Mouse (Mus musculus) thymus, postnatal 36 days (tissue): ENCODE measurements around the gene Abhd16a.

ENCODE experiments used
- DNase-seq, 2 experiments: peaks; one replicate each; pipeline ENCODE4 v3.0.0; 2022; ENCODE audit warnings: mixed read lengths in 2 of 2

Gene Abhd16a

DNA sequence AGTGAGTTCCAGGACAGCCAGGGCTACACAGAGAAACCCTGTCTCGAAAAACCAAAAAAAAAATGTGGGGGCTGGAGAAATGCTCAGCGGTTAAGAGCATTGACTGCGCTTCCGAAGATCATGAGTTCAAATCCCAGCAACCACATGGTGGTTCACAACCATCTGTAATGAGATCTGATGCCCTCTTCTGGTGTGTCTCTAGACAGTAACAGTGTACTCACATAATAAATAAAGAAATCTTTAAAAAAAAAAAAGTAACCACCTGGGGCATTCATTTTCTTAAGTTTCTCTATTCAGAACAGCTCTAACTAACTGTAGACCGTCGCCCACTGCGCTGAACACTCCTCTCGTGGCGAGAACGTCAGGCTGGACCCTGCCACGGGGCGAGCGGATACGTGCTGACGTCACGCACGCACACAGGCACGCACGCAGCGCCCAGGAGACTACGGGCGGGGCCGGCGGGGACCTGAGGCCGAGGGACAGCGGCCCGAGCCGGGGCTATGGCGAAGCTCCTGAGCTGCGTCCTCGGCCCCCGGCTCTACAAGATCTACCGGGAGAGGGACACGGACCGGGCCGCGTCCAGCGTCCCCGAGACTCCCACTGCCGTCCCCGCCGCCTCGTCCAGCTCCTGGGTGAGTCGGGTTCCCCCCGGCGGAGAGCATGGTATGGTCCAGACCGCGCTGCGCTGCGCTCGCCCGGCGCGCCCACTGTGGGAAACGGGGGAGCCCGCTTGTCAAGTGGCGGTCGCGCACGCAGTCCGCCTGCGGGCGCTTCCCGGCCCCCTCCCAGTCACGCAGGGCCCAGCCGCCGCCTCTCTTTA, at the start of gene Abhd16a:
Gene Abhd16a (plus strand): TSS at position 439 of the 820 bp plus-strand sequence.
- DNase-seq: peak; percentile 93 to 96

DNA sequence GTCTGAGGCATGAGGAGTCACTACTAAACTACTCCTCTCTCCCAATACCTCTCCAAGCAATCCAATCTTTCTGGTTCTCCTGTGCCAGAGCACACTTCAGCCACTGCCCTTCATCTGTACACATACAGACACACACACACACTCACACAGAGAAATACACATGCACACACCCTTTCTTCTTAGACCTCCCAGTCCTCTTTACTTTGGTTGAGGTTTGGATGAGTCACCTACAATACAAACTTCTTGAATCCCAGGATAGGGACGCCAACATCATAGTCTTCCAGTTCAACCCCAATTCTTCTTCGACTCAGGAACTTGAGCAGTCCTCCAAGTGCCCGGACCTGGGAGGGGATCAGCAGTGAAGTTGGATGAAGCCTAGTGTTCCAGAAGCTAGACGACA, 45.3 kb upstream of the Abhd16a start:
- DNase-seq: no peak

DNA sequence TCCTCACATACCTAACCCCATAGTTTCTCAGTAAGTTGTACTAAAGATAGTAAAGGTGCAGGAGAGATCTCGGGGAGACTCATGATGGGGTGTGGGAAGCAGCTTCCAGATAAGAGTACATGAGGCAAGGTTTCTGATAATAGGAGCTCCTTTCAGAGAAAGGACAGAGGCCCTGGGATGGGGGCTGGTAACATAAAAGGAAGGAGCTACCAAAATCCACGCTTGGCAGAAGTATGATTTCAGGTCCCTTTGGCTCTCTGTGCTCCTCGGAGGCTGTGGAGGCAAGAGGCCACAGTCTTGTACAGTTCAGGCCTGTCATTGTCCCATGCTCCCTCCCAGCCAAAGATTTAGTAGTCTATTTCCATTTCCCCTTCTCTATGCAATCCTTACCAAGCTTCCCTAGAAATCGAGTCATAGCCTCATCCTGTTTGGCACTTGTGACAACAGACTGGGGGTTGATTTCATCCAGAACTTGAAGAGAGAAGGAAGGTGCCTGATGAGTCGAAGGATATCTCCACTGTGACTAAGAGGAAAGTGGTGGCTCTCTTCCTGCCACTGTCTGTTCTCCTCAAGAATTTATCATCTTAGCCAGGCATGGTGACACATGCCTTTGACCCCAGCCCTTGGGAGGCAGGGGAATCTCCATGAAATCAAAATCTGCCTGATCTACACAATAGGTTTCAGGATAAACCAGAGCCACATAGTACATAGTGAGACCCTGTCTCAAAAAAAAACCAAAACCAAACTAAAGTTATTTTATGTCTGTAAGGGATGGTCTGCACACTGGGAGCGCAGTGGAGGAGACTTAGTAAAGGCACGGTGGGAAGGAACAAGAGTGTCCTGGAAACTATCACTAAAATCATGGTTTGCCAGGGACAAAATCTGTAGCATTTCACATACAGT, 43.9 kb upstream of the Abhd16a start:
- DNase-seq: no peak

DNA sequence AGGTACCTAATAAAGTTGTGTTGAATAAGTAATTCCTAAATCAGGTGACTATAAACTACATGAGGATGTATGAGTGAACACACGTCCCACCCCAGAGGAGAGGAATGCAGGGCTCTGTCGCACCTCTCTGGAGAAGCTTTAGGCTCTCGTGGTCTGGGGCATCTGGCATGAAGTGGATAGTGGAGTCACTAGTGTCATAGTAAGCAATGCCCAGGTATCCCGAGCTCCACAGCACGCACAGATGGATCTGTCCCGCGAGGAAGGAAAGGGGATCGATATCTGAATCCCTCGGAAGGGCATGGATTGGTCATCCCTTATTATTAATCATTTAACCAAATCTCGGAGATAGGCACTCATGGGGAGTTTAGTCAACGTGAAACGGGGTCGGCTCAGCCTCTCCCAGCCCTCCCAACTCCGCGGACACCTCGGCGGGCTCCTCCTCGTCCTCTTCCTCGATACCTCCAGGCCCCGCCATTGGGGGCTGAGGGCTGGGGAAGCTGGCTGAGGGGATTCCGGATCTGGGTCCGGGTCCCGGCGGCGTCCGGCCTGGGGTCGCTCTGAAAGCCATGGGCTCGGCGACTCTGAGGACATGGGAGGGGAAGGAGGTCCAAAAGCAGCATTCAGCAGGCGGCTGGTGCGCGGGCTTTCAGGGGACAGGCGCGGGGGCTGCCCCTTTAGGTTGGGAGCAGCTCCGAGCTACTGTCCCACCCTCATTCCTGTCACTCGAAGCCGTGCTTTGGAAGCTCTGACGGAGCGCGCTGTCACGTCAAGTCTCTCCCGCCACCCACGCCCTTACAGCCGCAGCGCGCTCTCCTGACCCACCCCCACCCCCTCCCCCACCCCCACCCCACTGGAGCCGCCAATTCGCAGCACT, 43.0 kb upstream of the Abhd16a start:
- DNase-seq: no peak

DNA sequence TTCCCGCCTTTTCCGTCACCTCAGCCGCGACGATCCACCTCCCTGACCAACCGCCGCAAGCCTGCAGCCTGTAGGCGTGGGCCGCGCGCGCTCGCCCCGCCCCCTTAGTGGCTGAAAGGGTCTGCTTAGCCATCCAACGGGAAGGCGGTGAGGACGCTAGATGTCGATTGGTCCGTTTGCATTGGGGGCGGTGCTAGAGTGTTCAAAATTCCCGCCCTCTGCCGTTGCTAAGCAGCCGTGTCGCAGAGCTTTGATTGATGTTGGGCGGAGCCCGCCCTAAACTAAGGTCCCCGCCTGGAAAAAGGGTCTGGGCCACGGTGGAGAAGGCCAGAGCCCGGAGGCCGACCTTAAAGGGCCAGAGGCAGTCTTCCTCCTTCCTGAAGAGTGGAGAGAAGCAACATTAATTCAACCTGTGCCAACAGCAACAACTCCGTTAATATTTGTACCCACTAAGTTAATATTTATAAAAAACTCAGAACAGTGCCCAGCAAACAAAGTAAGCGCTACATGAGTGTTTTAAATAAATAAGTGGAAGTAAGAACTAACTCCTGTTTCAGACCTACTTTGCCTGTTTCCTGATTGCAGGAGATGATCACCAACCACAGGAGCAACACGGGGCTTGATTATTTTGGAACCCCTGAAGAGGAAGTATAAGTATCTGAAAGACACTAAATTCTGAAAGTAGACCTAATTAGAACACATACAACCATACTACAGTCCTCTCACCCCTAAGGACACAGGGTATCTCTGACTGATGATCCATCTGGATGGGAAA, 42.2 kb upstream of the Abhd16a start, which contains the start of gene Msh5:
Gene Msh5 (minus strand): TSS at position 65 of the 775 bp plus-strand sequence.
- peak; percentile 97 to 98 for DNase-seq

DNA sequence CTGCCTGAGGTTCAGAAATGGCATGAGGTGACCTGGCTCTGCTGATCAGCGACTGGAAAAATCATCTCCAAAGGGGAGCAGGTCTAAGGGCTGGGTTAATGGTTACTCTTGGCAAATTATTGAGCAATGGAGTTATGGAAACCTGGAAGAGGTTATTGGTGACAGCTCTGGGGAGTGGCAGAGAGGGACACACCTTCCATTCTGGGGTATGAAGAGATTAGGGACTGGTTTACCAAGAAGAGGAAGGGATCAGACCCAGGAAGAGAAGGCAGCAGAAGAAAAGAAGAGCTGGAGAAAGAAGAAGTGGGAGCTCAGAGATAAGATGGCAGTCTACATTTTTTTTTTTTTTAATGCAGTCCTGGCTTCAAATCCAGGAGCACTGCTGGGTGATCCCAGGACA, 41.4 kb upstream of the Abhd16a start:
- no peak for DNase-seq

DNA sequence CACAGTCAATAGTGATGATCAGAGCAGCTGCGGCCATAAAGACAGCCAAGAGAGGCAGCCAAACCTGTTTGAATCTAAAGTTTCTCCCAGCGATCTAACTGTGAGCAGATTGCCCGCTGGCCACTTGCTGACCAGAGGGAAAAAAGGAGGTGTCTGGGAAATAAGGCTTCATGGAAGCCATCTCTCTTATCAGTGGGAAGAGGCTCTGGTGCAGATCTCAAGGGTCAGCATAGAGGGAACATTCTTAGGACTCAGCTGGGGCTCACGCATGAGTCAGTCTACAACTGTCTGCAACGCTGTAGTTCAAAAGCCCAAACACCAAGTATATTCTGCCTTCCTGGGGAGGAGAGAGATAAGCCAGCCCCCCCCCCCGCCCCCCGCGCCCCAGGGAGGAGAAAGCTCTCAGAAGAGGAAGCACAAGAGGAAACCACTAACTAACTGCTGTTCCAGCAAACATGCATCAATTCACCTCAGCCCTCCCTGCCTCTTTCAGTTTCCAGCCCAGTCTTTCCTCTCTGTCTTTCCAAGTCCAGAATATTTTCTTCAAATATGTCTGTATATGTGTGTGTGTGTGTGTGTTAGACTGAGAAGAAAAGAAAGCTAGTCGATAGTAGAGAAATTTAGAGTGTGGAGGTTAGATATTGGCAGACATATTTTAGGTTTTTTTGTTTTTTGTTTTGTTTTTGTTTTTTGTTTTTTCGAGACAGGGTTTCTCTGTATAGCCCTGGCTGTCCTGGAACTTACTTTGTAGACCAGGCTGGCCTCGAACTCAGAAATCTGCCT, 40.7 kb upstream of the Abhd16a start:
- DNase-seq: peak; percentile 30 to 55

DNA sequence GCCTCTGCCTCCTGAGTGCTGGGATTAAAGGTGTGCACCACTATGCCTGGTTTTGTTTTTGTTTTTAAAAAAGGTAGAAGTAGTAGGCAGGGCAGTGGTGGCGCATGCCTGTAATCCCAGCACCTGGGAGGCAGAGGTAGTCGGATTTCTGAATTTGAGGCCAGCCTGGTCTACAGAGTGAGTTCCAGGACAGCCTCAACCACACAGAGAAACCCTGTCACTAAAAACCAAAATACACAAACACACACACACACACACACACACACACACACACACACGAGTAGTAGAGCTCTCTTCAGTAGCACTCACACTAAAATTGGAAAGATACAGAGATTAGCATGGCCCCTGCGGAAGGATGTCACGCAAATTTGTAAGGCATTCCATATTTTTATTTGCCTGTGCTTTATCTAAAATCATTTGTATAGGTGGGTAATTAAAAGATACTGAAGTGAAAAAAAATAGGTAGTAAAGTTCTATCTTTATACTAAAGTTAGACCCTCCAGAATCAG, 40.1 kb upstream of the Abhd16a start:
- no peak for DNase-seq

DNA sequence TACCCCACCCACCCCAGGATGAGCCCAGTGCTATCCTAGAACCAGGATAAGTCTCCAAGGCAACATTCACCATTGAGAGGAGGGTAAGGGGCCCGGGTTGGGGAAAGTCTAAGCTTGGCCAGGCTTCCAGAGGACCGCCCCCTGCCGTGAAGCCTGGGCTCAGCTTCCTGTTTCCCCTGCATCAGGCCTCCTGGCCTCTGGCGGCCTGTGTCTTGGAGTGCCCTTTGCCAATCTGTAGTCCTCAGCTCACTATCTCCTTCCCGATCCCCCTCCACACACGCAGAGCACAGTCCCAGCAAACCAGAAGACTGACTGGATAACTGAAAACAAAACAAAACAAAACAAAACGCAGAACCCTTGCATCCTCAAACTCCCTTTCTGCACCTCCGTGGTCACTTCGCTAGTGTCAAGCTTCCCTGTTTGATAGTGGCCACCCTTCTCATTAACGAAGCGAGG, 39.5 kb upstream of the Abhd16a start, which contains the start of gene Clic1:
Gene Clic1 (plus strand): TSS at position 406 of the 456 bp plus-strand sequence.
- DNase-seq: peak; percentile 67 to 78

DNA sequence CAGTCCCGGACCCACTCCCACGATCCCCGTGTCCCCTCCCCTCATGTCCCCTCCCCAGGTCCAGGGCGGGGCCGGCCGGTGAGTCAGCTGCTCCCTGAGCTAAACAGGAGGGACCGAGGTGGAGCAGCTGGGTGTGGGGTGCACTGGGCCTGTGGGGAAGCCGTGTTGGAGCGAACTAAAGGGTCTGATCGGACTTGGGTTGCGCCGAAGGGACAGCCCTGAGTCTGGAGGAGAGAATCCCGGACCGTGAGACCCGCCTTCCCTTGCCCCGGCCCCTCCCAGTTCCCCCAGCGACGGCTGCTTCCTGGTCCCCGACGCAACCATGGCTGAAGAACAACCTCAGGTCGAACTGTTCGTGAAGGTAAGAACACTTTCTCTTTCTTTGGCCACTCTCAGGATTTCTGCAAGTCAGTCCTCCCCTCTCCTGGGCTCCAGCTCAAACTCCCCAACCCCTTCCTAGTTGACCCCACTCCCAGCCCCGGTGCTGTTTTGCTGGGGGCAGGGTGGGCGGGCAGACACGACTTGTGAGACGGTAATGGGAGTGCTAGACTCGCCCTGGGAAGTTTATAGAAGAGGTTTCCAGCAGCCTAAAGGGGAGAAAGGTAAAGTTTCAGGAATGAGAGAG, 38.8 kb upstream of the Abhd16a start:
- peak; percentile 85 to 86 for DNase-seq

DNA sequence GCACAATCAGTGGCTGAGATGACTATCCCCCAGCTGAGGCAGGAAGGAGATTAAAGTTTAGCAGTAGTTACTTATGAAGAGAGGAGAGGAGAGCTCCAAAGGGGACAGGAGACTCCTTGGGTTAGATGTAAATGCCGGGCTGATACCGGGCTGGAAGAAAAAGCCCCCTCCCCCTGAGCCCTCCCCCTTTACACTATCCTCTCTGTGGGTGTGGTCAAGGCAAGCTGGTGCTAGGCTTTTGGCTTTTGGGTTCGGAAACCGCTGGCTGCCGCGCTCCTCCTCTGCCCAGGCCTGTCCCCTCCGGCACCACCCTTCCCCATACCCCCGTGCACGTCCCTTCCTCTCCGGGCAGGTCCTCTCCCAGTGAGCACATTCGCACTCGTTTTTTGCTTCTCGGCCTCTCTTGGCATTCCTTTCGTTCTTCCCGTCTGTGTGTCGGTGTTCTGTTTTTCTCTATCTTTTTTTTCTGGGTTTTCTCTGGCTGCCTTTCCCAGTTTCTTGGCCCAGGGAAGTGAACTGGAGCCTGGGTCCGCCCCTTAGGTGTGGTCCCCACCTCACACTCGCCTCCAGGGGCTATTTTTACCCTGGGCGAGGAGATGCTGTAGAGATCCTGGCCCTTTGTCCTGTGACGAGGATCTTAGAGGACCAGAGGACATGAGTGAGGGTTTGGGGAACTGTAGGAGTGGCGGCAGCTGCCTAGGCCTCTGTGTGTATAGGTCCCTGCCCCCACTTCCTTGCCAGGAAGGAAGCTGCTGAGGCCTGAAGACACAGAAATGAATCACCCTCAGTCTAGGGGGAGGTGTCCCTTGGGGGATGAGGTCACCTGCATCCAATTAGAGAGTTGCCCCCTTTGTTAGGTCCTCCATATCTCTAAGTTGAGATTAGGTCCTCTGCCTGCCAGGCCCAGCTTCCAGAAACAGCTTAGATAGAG, 37.6 kb upstream of the Abhd16a start:
- peak; percentile 67 to 82 for DNase-seq

DNA sequence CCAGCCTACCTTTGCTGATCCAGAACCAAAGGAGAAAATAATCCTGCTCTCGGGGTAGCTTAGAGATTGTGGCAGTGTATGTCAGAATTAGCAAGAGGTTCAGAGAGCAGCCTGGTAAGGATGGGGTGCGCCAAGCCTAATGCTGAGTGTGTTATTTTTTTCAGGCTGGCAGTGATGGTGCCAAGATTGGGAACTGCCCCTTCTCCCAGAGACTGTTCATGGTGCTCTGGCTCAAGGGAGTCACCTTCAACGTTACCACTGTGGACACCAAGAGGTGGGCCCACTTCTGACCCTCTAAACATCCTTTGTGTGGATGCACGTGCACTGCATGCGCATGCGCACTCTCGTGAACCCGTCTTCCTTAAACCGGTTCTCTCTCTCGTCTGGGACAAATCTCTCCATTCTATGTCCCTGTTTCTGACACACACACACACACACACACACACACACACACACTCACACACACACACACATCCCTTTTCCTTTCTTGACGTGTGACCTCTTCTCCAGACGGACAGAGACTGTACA, 36.7 kb upstream of the Abhd16a start:
- DNase-seq: no peak

DNA sequence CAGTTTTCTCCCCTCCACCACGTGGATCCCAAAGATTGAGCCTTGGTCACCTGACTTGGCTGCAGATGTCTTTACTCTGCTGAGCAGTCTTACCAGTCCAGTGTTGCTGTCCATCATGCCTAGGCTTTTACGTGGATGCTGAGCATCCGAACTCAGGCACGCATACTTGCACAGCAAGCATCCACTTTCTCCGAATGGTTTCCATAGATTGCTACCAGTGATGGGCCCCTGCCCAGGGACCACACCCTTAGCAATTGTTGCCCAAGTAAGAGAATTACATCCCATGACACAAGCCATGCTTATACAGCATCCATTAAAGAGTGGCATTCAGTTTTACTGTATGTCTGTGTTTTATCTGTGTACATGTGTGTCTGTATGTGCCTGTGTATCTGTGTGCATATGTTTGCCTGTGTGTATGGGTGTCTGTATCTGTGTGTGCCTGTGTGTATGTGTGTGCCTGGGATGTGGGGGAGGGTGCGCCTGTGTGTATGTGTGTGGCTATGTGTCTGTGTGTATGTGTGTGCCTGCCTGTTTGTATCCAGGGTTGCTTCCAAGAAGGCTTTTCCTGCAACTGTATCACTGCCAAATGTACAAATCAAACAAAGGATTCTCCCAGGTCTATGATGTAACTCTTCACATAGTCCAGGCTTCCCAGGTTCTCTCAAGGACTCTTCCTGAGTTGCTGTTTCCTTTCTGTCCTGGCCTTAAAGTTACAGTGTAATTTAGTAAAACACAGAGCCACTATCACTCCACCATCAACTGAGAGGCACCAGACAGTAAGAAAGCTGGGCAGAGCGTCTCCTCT, 33.2 kb upstream of the Abhd16a start:
- DNase-seq: no peak

DNA sequence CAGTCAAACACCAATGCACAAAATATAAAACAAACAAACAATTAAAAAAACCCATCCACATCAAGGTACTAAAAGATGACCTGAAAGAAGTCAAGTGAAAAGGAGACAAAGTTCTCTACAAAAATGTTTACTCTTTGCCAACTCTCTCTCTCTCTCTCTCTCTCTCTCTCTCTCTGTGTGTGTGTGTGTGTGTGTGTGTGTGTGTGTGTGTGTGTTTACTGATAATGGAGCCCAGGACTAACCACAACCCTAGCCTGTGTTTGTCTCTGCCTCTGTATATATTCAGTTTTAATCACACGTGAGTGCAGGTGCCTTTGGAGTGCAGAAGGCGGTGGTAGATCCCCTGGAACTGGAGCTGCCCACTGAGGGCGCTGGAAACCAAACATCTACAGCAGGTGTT, 32.0 kb upstream of the Abhd16a start:
- no peak for DNase-seq

DNA sequence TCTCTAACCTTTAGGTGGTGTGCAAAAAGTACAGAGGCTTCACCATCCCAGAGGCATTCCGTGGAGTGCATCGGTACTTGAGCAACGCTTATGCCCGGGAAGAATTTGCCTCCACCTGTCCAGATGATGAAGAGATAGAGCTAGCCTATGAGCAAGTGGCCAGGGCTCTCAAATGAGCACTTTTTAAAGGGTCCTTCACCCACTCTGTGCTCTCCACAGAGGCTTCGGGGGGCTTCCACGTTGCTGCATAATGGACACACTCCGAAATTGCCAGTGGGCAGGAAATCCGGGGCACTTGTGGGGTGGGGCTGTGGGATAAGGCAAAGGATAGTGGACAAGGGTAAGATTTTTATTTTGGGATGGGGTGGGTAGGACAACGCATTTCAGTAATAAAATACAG, 30.7 kb upstream of the Abhd16a start:
- DNase-seq: peak in 1 of 2 experiments; percentile 32

DNA sequence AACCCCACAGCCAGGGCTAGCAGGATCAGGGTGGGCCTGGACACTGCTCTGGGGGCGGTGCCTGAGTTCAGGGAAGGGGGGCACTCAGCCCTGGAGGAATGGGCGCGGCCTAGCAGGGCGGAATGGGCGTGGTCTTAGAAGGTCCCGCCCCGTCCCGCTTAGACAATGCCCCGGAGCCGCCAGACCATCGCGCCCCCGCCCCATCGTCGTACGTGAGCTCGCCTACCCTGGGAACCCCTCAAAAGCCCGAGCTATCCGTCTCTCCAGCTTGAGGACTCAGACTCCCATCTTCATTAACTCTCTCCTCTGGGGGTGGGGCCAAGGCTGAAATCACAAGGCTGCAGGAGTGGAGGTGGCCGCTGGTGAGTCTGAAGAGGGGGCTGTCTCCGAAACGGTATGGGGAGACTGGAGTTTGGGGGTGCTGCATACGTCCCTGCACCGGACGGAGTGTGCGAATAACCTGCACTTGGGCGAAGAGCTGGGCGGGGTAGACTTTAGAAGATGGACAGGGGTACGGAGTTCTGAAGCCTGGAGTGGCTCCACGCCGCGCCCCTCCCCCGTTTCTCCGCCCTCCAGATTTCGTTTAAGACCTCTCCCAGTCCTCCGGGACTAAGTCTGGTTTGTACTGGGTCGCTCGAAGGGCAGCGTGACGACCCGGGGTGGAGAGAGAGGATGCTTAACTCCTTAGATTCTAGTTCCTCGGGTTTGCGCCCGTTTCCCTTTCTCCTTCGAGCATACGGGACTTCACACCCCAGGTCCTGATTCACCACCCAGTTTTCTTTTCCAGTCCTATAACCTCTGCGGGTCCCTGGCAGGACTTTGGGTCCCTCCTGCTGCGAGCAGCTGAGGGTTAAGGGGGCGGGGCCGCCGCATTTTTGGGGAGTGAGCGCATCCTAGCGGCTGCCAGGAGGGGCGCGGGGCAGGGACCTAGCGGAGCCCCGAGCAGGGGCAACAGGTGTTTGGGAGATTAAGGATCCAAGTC, 29.9 kb upstream of the Abhd16a start, which contains the start of gene Ddah2:
Gene Ddah2 (plus strand): TSS at position 125 of the 982 bp plus-strand sequence.
- DNase-seq: peak; percentile 90 to 92
